Mouse (Mus musculus): ENCODE results near the gene Hoxb7. TPM values are rescaled to one million over a fixed set of nuclear protein-coding genes. Genes with fewer than 3 reads are reported as not detected.

The Hoxb7 gene
- polyA plus RNA-seq, 1 experiment from 2014 or later: 58.6 TPM

- Histone ChIP-seq H3K4me3 (ENCODE audit: low read length) (no peak overlapping the region; the same call in 1 of the 2 replicates), H3K9me3 (ENCODE audit: control insufficient read depth, low read length) (no peaks in the 10 kb centered on the region), H3K4me1 (ENCODE audit: control insufficient read depth, insufficient read depth, low read length) (peaks cover 49% of the 10 kb centered on the region), H3K9ac (ENCODE audit: low read depth, low read length) (0 out of 2 replicates have a peak overlapping the region, but pooled peaks have one; percentile 8), H3K27ac (ENCODE audit: low read depth, low read length) (no peak overlapping the region), H3K4me2 (replicated peaks; ENCODE audit: low read depth, low read length) (peak overlapping the region; percentile 84; the same call in 1 of the 2 replicates), H3K27me3 (ENCODE audit: control insufficient read depth, insufficient read depth, low read length) (peaks cover 4% of the 10 kb centered on the region; the same call in 1 of the 2 replicates), H3K36me3 (ENCODE audit: control insufficient read depth, insufficient read depth, low read length) (peaks cover 3% of the 10 kb centered on the region; the same call in 1 of the 2 replicates)
- WGBS: 45% methylated on average over 10 of the region's 10 CpGs
- ATAC-seq (ENCODE audit: low FRiP score, low TSS enrichment): no peak
These were observed 12.0 kb upstream of the Hoxb7 start for GRCm38 (mm10) chr11:96274428-96274827.

GRCm38 (mm10) chr11:96275896-96276295 is 10.5 kb upstream of the Hoxb7 start:
- H3K27ac ChIP-seq (ENCODE audit: low read depth, low read length): peak overlapping the region; percentile 42; the same call in 1 of the 2 replicates
- WGBS: 30% methylated on average over 4 of the region's 4 CpGs
- H3K4me2 ChIP-seq (replicated peaks; ENCODE audit: low read depth, low read length): no peak overlapping the region
- H3K27me3 ChIP-seq (ENCODE audit: control insufficient read depth, insufficient read depth, low read length): peaks cover 4% of the 10 kb centered on the region; the same call in 1 of the 2 replicates
- peaks cover 3% of the 10 kb centered on the region; the same call in 1 of the 2 replicates for H3K36me3 ChIP-seq (ENCODE audit: control insufficient read depth, insufficient read depth, low read length)
- peaks cover 44% of the 10 kb centered on the region for H3K4me1 ChIP-seq (ENCODE audit: control insufficient read depth, insufficient read depth, low read length)
- ATAC-seq (ENCODE audit: low FRiP score, low TSS enrichment): no peak
- H3K9me3 ChIP-seq (ENCODE audit: control insufficient read depth, low read length): no peaks in the 10 kb centered on the region
- no peak overlapping the region for H3K4me3 ChIP-seq (ENCODE audit: low read length)
- H3K9ac ChIP-seq (ENCODE audit: low read depth, low read length): 0 out of 2 replicates have a peak overlapping the region, but pooled peaks have one; percentile 60

GRCm38 (mm10) chr11:96277151-96278044 is 9.0 kb upstream of the Hoxb7 start:
- Histone ChIP-seq H3K27me3 (ENCODE audit: control insufficient read depth, insufficient read depth, low read length) (peaks cover 4% of the 10 kb centered on the region; the same call in 1 of the 2 replicates), H3K4me3 (ENCODE audit: low read length) (peak overlapping the region; percentile 28), H3K36me3 (ENCODE audit: control insufficient read depth, insufficient read depth, low read length) (peaks cover 3% of the 10 kb centered on the region; the same call in 1 of the 2 replicates), H3K4me2 (replicated peaks; ENCODE audit: low read depth, low read length) (peak overlapping the region; percentile 52), H3K9ac (ENCODE audit: low read depth, low read length) (peak overlapping the region; percentile 60), H3K27ac (ENCODE audit: low read depth, low read length) (peak overlapping the region; percentile 87), H3K9me3 (ENCODE audit: control insufficient read depth, low read length) (no peaks in the 10 kb centered on the region), H3K4me1 (ENCODE audit: control insufficient read depth, insufficient read depth, low read length) (peaks cover 45% of the 10 kb centered on the region)
- WGBS: 3% methylated on average over 35 of the region's 35 CpGs
- ATAC-seq (ENCODE audit: low FRiP score, low TSS enrichment): no peak

DNA sequence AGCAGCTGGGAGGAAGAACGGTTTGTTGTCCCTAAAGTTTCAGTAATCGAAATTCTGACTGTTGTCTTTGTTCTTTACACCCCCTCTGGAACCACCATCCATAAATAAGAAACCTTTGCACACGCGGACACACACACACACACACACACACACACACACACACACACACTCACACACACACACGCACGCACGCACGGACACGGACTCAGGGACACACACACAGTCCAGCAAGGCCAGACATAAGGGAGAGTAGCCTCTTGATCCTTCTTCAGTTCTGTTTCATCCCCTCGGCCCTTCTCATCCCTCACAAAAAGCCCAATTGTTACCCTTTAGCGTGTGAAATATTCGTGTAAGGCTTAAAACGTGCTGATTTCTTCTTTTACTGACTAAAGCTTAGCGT is 8.1 kb upstream of the Hoxb7 start:
- Histone ChIP-seq H3K4me2 (replicated peaks; ENCODE audit: low read depth, low read length) (peak overlapping the region; percentile 52), H3K9ac (ENCODE audit: low read depth, low read length) (peak overlapping the region; percentile 60; the same call in 1 of the 2 replicates), H3K27me3 (ENCODE audit: control insufficient read depth, insufficient read depth, low read length) (peaks cover 4% of the 10 kb centered on the region; the same call in 1 of the 2 replicates)

GRCm38 (mm10) chr11:96278773-96279172 is 7.7 kb upstream of the Hoxb7 start:
- ATAC-seq (ENCODE audit: low FRiP score, low TSS enrichment): no peak
- under 1% methylated on average over 9 of the region's 9 CpGs for WGBS
- Histone ChIP-seq H3K4me3 (ENCODE audit: low read length) (peak overlapping the region; percentile 53), H3K27ac (ENCODE audit: low read depth, low read length) (peak overlapping the region; percentile 80; the same call in 1 of the 2 replicates), H3K4me1 (ENCODE audit: control insufficient read depth, insufficient read depth, low read length) (peaks cover 38% of the 10 kb centered on the region), H3K27me3 (ENCODE audit: control insufficient read depth, insufficient read depth, low read length) (peaks cover 4% of the 10 kb centered on the region; the same call in 1 of the 2 replicates), H3K4me2 (replicated peaks; ENCODE audit: low read depth, low read length) (peak overlapping the region; percentile 95), H3K36me3 (ENCODE audit: control insufficient read depth, insufficient read depth, low read length) (peaks cover 3% of the 10 kb centered on the region; the same call in 1 of the 2 replicates), H3K9me3 (ENCODE audit: control insufficient read depth, low read length) (no peaks in the 10 kb centered on the region), H3K9ac (ENCODE audit: low read depth, low read length) (peak overlapping the region; percentile 99; the same call in 1 of the 2 replicates)

More for the DNA sequence above, 8.1 kb upstream of the Hoxb7 start:
- Histone ChIP-seq H3K4me3 (ENCODE audit: low read length) (peak overlapping the region; percentile 28), H3K27ac (ENCODE audit: low read depth, low read length) (peak overlapping the region; percentile 87; the same call in 1 of the 2 replicates), H3K9me3 (ENCODE audit: control insufficient read depth, low read length) (no peaks in the 10 kb centered on the region), H3K4me1 (ENCODE audit: control insufficient read depth, insufficient read depth, low read length) (peaks cover 39% of the 10 kb centered on the region), H3K36me3 (ENCODE audit: control insufficient read depth, insufficient read depth, low read length) (peaks cover 3% of the 10 kb centered on the region; the same call in 1 of the 2 replicates)
- WGBS: 6% methylated on average over 14 of the region's 14 CpGs
- ATAC-seq (ENCODE audit: low FRiP score, low TSS enrichment): no peak

- Histone ChIP-seq H3K4me1 (ENCODE audit: control insufficient read depth, insufficient read depth, low read length) (peaks cover 38% of the 10 kb centered on the region), H3K36me3 (ENCODE audit: control insufficient read depth, insufficient read depth, low read length) (peaks cover 3% of the 10 kb centered on the region; the same call in 1 of the 2 replicates), H3K9ac (ENCODE audit: low read depth, low read length) (peak overlapping the region; percentile 99), H3K9me3 (ENCODE audit: control insufficient read depth, low read length) (no peaks in the 10 kb centered on the region), H3K27me3 (ENCODE audit: control insufficient read depth, insufficient read depth, low read length) (peaks cover 4% of the 10 kb centered on the region; the same call in 1 of the 2 replicates), H3K4me2 (replicated peaks; ENCODE audit: low read depth, low read length) (peak overlapping the region; percentile 95), H3K4me3 (ENCODE audit: low read length) (peak overlapping the region; percentile 53), H3K27ac (ENCODE audit: low read depth, low read length) (peak overlapping the region; percentile 80)
- WGBS: 4% methylated on average over 31 of the region's 31 CpGs
- no peak for ATAC-seq (ENCODE audit: low FRiP score, low TSS enrichment)
These were observed 6.8 kb upstream of the Hoxb7 start for GRCm38 (mm10) chr11:96279421-96280233.

GRCm38 (mm10) chr11:96280399-96281378 is 5.7 kb upstream of the Hoxb7 start:
- 17% methylated on average over 8 of the region's 8 CpGs for WGBS
- H3K27ac ChIP-seq (ENCODE audit: low read depth, low read length): peak overlapping the region; percentile 80

More at GRCm38 (mm10) chr11:96280399-96281378, 5.7 kb upstream of the Hoxb7 start:
- Histone ChIP-seq H3K27me3 (ENCODE audit: control insufficient read depth, insufficient read depth, low read length) (no peaks in the 10 kb centered on the region), H3K4me2 (replicated peaks; ENCODE audit: low read depth, low read length) (peak overlapping the region; percentile 95), H3K9me3 (ENCODE audit: control insufficient read depth, low read length) (no peaks in the 10 kb centered on the region), H3K4me3 (ENCODE audit: low read length) (peak overlapping the region; percentile 53), H3K4me1 (ENCODE audit: control insufficient read depth, insufficient read depth, low read length) (peaks cover 38% of the 10 kb centered on the region), H3K36me3 (ENCODE audit: control insufficient read depth, insufficient read depth, low read length) (no peaks in the 10 kb centered on the region), H3K9ac (ENCODE audit: low read depth, low read length) (peak overlapping the region; percentile 99)
- ATAC-seq (ENCODE audit: low FRiP score, low TSS enrichment): no peak

Measured in kidney, embryonic 14.5 days (tissue).